Mouse (Mus musculus) MEL (cell line): ENCODE measurements at regions not wholly inside any gene's neighbourhood (a gene's known extent, or its start where the extent isn't known, plus 50 kb on each side); places are given as distances from the start of the nearest gene placed in this dataset.

Experiments used
- CTCF ChIP-seq, 3 experiments: IDR thresholded peaks in 2 of 3; conservative IDR thresholded peaks in 1 of 3; 2 replicates each; pipeline ENCODE4 v1.5.1; 2011 to 2012; ENCODE audit warnings: low read length in 3 of 3, low read depth in 2 of 3, mild to moderate bottlenecking in 2 of 3, improper control_type of control experiment in 1 of 3, inconsistent platforms in 1 of 3, mixed read lengths in 1 of 3, moderate library complexity in 1 of 3; ENCODE audit not compliant: control insufficient read depth in 1 of 3, insufficient read depth in 1 of 3, poor library complexity in 1 of 3, severe bottlenecking in 1 of 3
- EP300 ChIP-seq, 2 experiments: IDR thresholded peaks; 2 replicates each; pipeline ENCODE4 v1.6.1; 2011; ENCODE audit warnings: improper control_type of control experiment in 2 of 2, low read length in 2 of 2, low read depth in 1 of 2, mild to moderate bottlenecking in 1 of 2
- ETS1 ChIP-seq: IDR thresholded peaks from 2 replicates; pipeline ENCODE4 v1.6.1; 2012; ENCODE audit warnings: low read depth, mild to moderate bottlenecking, inconsistent platforms, low read length, improper control_type of control experiment, moderate library complexity
- JUND ChIP-seq: IDR thresholded peaks from 2 replicates; pipeline ENCODE4 v1.6.1; 2011; ENCODE audit warnings: low read depth, mild to moderate bottlenecking, improper control_type of control experiment, low read length
- KAT2A ChIP-seq: conservative IDR thresholded peaks from 2 replicates; pipeline ENCODE4 v1.6.1; 2012; ENCODE audit warnings: low read depth, low read length, improper control_type of control experiment, inconsistent platforms
- NELFE ChIP-seq: IDR thresholded peaks from 2 replicates; pipeline ENCODE4 v1.6.1; 2011; ENCODE audit warnings: low read depth, low read length, improper control_type of control experiment
- NRF1 ChIP-seq: IDR thresholded peaks from 2 replicates; pipeline ENCODE4 v1.6.1; 2014; ENCODE audit warnings: low read depth, mild to moderate bottlenecking, inconsistent platforms, low read length, improper control_type of control experiment, moderate library complexity; ENCODE audit not compliant: poor library complexity, insufficient read depth, severe bottlenecking
- SIN3A ChIP-seq: IDR thresholded peaks from 2 replicates; pipeline ENCODE4 v1.6.1; 2012; ENCODE audit warnings: low read length, improper control_type of control experiment, inconsistent platforms
- UBTF ChIP-seq: IDR thresholded peaks from 2 replicates; pipeline ENCODE4 v1.6.1; 2012; ENCODE audit warnings: low read depth, mild to moderate bottlenecking, inconsistent platforms, low read length, improper control_type of control experiment, moderate library complexity, borderline replicate concordance; ENCODE audit not compliant: insufficient read depth
- USF1 ChIP-seq: IDR thresholded peaks from 2 replicates; pipeline ENCODE4 v1.6.1; 2014; ENCODE audit warnings: low read depth, mild to moderate bottlenecking, inconsistent platforms, low read length, improper control_type of control experiment, moderate library complexity
- ZC3H11A ChIP-seq: IDR thresholded peaks from 2 replicates; pipeline ENCODE4 v1.6.1; 2012; ENCODE audit warnings: low read depth, mild to moderate bottlenecking, inconsistent platforms, low read length, improper control_type of control experiment
- ZKSCAN1 ChIP-seq: IDR thresholded peaks from 2 replicates; pipeline ENCODE4 v1.6.1; 2012; ENCODE audit warnings: low read depth, mild to moderate bottlenecking, inconsistent platforms, low read length, improper control_type of control experiment, moderate library complexity
- ZMIZ1 ChIP-seq: IDR thresholded peaks from 2 replicates; pipeline ENCODE4 v1.6.1; 2012; ENCODE audit warnings: low read depth, mild to moderate bottlenecking, inconsistent platforms, low read length, improper control_type of control experiment, moderate library complexity

DNA sequence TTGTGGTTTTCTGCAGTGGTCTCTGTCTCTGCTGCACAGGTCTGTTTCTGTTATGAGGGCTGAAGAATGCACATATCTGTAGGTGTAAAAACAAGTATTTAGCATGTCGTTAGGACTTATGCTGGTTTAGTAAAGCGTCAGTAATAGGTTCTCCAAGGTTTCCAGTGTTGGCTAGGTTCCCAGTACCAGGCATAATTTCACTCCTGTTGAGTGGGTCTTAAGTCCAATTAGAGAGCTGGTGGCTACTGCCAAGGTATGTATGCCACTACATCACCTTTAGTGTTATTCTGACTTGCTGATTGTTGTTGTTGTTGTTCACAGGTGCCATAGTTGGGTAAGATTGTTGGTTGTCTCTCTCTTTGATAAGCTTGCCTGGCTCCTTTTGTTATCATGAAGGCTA lies 302.3 kb upstream of the Pard3b start:
- TF ChIP-seq KAT2A (no peak), CTCF (IDR thresholded peaks at IDR 0.05 in 2 of 3, conservative IDR thresholded peaks at IDR 0.05 in 1 of 3; ENCODE audit: control insufficient read depth in 1 of 3, insufficient read depth in 1 of 3, low read depth in 2 of 3, low read length in 3 of 3, poor library complexity in 1 of 3, severe bottlenecking in 1 of 3) (no peak), NRF1 (no peak), ZC3H11A (no peak), EP300 (IDR thresholded peaks at IDR 0.05; ENCODE audit: low read depth in 1 of 2, low read length in 2 of 2) (no peak), NELFE (no peak), JUND (no peak), USF1 (no peak), ZKSCAN1 (no peak), UBTF (no peak), ETS1 (no peak), SIN3A (no peak), ZMIZ1 (no peak)
